Mouse (Mus musculus) G1E (cell line): Measurements from ENCODE around the gene Pltp. TPM values are rescaled to one million over a fixed set of nuclear protein-coding genes. Genes with fewer than 3 reads are reported as not detected.
A peak's percentile ranks its signal among the peaks of the same experiment; 100 is the strongest.
"Not testable (repeated sequence)": the region's sequence is repeated elsewhere in the genome, so short reads cannot be mapped to it uniquely, and the experiment has no call there.

Source experiments
- ATAC-seq: 2 replicates; pipeline ENCODE4 v1.8.0; 2016; ENCODE audit warnings: mild to moderate bottlenecking; ENCODE audit not compliant: insufficient number of reproducible peaks, poor library complexity, low FRiP score, severe bottlenecking; ENCODE audit errors: extremely low read depth
- DNase-seq: peaks from one replicate; pipeline ENCODE4 v3.0.0; 2012; ENCODE audit warnings: low spot score
- H3K27me3 ChIP-seq: 2 replicates; pipeline ENCODE4 v1.6.1; 2012; ENCODE audit warnings: mild to moderate bottlenecking, low read length, inconsistent platforms; ENCODE audit not compliant: insufficient read depth
- H3K36me3 ChIP-seq: replicated peaks from 2 replicates; pipeline ENCODE3; 2012; ENCODE audit warnings: mild to moderate bottlenecking, inconsistent platforms
- H3K4me1 ChIP-seq: 2 replicates; pipeline ENCODE4 v1.6.1; 2012; ENCODE audit warnings: low read depth, low read length, inconsistent platforms, mixed read lengths; ENCODE audit not compliant: insufficient read depth
- H3K4me3 ChIP-seq: 2 replicates; pipeline ENCODE4 v1.5.1; 2012; ENCODE audit warnings: low read depth, mild to moderate bottlenecking, inconsistent platforms, low read length, moderate library complexity, mixed read lengths
- H3K9me3 ChIP-seq: replicated peaks from 2 replicates; pipeline ENCODE4 v1.6.1; 2012; ENCODE audit warnings: inconsistent platforms
- CTCF ChIP-seq: IDR thresholded peaks from 2 replicates; pipeline ENCODE4 v1.5.1; 2012; ENCODE audit warnings: low read depth, low read length, inconsistent platforms, mixed read lengths
- GATA1 ChIP-seq: IDR thresholded peaks from 2 replicates; pipeline ENCODE4 v1.6.1; 2012; ENCODE audit warnings: borderline replicate concordance, low read length, inconsistent platforms, mixed read lengths
- GATA2 ChIP-seq: IDR thresholded peaks from 2 replicates; pipeline ENCODE4 v1.6.1; 2012; ENCODE audit warnings: low read depth, low read length, inconsistent platforms, borderline replicate concordance
- POLR2AphosphoS5 ChIP-seq: IDR thresholded peaks from 2 replicates; pipeline ENCODE4 v1.6.1; 2012; ENCODE audit warnings: low read depth, low read length, inconsistent platforms; ENCODE audit not compliant: insufficient replicate concordance
- TAL1 ChIP-seq: conservative IDR thresholded peaks from 2 replicates; pipeline ENCODE4 v1.6.1; 2012; ENCODE audit warnings: low read depth, low read length, inconsistent platforms, mixed read lengths
- polyA plus RNA-seq: library from polyadenylated mRNA; stranded (reverse); fragments of >175 nt; gene quantifications from 2 replicates; pipeline ENCODE4 v1.2.3, GENCODE M21; 2012
- total RNA-seq, 2 experiments: library from RNA; stranded (forward) in 1 of 2; stranded (reverse) in 1 of 2; fragments of 200-1000 nt in 1 of 2; fragments of >200 nt in 1 of 2; fragmentation: Nextera tagmentation in 1 of 2; gene quantifications; 2 replicates each; pipeline ENCODE4 v1.2.3; 2014 to 2017

Pltp gene
- total and polyA plus RNA-seq, 3 experiments = not detected

DNA sequence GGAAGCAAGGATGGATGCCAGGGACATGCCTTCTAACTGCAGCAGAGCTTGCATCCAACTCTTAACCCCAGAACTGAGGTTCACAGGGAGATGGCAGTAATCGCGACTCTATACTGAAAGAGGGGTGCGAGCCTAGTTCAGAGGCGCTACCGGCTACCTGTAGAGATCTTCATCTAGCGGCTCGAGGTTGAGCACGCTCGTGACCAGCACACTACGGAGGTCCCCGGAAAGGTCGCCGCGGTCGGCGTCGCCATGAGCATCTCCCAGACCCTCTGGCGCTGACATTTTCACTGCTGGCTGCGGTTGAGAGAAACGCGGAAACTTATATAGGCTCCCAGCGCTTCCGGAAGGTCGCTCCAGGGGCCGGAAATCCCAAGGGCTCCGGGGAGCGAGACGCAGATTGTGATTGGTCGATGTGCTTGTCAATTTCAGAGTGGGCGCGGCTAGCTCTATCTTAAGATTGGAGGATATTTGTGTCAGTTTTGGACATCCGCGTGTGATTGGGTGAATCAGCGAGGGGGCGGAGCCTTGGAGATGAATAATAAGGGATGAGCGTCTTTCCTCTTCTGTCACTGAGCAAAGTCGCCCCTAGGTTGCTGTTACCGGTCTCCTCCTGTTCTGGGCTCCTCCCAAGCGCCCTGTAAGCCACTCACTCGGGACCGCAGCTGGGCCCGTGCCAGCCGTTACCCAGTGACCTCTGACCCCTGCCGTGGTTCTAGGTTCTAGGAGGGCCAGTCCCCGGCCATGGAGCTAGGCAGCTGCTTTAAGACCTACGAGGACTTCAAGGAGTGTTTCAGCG, 52.8 kb downstream of the Pltp start, which contains the start of the genes Acot8 and Zswim3:
Gene Acot8 (minus strand): TSS at position 350 of the 799 bp plus-strand sequence.
Gene Zswim3 (plus strand): TSS at position 566 of the 799 bp plus-strand sequence.
- DNase-seq (peak; percentile 94), ATAC-seq (peak; percentile 95)
- H3K36me3 ChIP-seq = peaks cover 64% of the 10 kb centered on the region
- H3K4me3 ChIP-seq = peak within 1 kb of the TSS; percentile 81
- TF ChIP-seq CTCF (no peak), POLR2AphosphoS5 (peak; percentile 74; the same call in 1 of the 2 replicates), TAL1 (no peak), GATA1 (no peak)
- no peaks in the 10 kb centered on the region for H3K27me3 ChIP-seq
- H3K4me1 ChIP-seq = peaks cover 34% of the 10 kb centered on the region
- H3K9me3 ChIP-seq = no peaks in the 10 kb centered on the region

DNA sequence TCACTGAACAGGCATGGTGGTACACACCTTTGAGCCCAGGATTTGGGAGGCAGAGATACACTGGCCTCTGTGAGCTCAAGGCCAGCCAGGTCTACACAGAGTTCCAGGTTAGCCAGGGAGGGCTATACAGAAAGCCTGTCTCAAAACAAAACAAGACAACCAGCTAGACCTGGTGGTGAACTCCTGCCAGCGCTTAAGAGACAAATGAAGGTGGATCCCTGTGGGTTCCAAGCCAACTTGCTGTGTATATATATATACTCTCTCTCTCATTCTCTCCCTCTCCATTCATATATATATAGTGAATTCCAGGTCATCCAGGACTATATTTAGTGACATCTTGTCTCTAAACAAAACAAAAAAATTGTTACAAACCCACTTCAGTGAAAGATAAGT, 53.6 kb downstream of the Pltp start:
- no peaks in the 10 kb centered on the region for H3K9me3 ChIP-seq
- H3K4me1 ChIP-seq = peaks cover 34% of the 10 kb centered on the region
- peaks cover 64% of the 10 kb centered on the region for H3K36me3 ChIP-seq
- ATAC-seq = no peak
- H3K27me3 ChIP-seq = no peaks in the 10 kb centered on the region
- TF ChIP-seq GATA2 (no peak), TAL1 (no peak), CTCF (no peak), POLR2AphosphoS5 (no peak), GATA1 (no peak)
- DNase-seq = no peak
- H3K4me3 ChIP-seq = peak overlapping the region; percentile 81

DNA sequence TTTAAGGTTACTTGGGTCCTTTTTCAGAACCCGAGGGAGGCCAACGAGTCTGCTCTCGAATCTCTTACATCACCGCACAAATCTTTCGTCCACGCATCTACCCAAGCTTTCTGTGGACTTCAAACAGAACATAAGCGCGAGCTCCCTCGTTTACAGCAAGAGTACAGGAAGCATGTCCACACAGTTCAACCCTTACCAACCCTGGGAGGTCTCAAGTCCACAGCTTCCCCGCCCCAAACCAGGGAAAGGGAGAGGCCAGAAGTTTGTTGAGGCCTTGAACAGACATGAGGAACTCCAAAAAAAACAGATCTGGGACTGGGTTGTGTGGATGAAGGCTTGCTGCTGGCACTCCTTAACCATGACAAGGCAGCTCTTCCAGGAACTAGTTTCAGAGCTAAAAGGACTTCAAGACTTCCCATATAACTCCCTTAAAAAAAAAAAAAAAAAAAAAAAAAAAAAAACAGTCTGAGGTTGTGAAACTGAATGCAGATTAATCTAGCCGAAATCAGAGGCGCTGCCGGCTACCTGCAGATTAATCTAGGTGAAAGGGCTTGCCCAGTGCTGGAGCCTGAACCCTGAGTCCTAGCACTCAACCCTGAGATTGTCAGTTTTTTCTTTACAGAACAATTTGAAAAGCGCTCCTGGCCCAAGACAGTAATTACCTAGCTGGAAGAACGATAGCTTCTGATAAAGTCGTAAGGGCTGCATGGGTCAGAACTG, 54.1 kb downstream of the Pltp start:
- H3K27me3 ChIP-seq = no peaks in the 10 kb centered on the region
- TF ChIP-seq GATA1 = no peak
- no peak for TF ChIP-seq CTCF
- no peak for TF ChIP-seq GATA2
- TF ChIP-seq POLR2AphosphoS5 = no peak
- TF ChIP-seq TAL1 = no peak
- H3K36me3 ChIP-seq = peaks cover 60% of the 10 kb centered on the region
- H3K9me3 ChIP-seq = no peaks in the 10 kb centered on the region
- DNase-seq (no peak), ATAC-seq (no peak)
- peak overlapping the region; percentile 81 for H3K4me3 ChIP-seq
- H3K4me1 ChIP-seq = peaks cover 34% of the 10 kb centered on the region

DNA sequence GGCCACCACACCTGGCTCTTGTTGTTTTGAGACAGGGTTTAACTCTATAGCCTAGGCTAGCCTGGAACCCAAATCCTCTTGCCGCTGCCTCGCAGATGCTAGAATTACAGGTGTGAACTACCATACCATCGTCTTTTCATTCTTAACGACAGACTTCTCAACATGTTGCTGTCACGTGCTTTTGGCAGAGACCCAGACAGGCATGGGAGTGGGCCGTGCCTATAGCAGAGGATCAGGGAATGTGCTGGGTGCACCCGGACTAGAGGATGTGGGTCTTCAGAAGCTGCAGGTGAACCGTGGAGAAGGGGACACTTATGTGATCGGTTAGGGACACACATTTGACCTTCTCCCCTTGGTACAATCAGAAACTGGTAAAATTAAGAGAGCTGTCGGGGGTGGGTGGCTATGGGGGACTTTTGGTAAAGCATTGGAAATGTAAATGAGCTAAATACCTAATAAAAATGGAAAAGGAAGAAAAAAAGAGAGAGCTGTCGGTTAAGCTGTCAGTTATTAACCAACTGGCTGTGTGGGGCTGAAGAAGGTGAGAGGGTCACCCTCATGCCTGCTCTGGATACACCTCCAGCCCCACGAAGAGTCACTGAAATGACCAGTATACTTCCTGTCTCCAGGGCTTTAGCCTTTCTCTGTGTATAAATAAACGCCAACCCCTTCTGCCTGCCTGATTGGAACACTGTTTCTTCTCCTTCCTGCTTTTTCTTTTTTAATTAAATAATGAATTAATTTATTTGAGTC, 57.1 kb downstream of the Pltp start:
- Histone ChIP-seq H3K36me3 (peaks cover 77% of the 10 kb centered on the region), H3K4me1 (peaks cover 22% of the 10 kb centered on the region)
- TF ChIP-seq GATA1 (no peak), GATA2 (no peak), TAL1 (no peak), POLR2AphosphoS5 (no peak), CTCF (no peak)

DNA sequence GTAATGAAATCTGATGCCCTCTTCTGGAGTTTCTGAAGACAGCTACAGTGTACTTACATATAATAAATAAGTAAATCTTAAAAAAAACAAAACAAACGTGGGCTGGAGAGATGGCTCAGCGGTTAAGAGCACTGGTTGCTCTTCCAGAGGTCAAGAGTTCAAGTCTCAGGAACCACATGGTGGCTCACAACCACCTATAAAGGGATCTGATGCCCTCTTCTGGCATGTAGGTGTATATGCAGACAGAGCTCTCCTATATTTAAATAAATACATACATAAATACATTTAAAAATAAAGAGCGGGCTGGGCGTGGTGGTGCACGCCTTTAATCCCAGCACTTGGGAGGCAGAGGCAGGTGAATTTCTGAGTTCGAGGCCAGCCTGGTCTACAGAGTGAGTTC, 59.0 kb downstream of the Pltp start:
- not testable (repeated sequence) for H3K27me3 ChIP-seq, H3K4me3 ChIP-seq, ATAC-seq, H3K9me3 ChIP-seq, DNase-seq
- H3K4me1 ChIP-seq = peaks cover 14% of the 10 kb centered on the region
- peaks cover 92% of the 10 kb centered on the region for H3K36me3 ChIP-seq

More for the DNA sequence above, 57.1 kb downstream of the Pltp start:
- Histone ChIP-seq H3K9me3 (no peaks in the 10 kb centered on the region), H3K27me3 (no peaks in the 10 kb centered on the region), H3K4me3 (no peak overlapping the region)
- DNase-seq = no peak
- no peak for ATAC-seq

DNA sequence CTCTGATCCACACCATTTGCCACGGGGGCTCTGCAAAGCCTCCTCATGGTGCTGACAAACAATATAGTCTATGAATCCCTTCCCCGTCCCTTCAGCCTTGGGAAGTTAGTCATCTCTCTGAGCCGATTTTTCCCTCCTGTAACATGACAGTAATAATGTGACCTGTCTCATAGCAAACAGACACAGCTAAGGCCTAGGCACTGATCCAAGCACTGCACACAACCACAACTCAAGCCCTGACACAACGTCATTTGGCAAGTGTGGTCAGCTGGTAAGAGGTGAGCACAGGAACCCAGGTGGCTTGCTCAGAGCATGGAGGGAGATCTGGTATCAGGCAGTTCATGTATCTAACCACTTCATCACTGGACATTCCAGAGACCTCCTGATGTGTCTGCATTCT, 61.6 kb downstream of the Pltp start:
- ATAC-seq (no peak), DNase-seq (no peak)
- TF ChIP-seq POLR2AphosphoS5 = no peak
- TF ChIP-seq TAL1 = no peak
- no peak for TF ChIP-seq GATA1
- Histone ChIP-seq H3K4me1 (peaks cover 6% of the 10 kb centered on the region; the same call in 1 of the 2 replicates), H3K4me3 (no peak overlapping the region), H3K27me3 (no peaks in the 10 kb centered on the region), H3K36me3 (peaks cover 93% of the 10 kb centered on the region), H3K9me3 (no peaks in the 10 kb centered on the region)
